Mouse (Mus musculus) CH12.LX (cell line): ENCODE measurements around the gene Sec22a. TPM values are rescaled to one million over a fixed set of nuclear protein-coding genes. Genes with fewer than 3 reads are reported as not detected.
A peak's percentile ranks its signal among the peaks of the same experiment; 100 is the strongest.

Source experiments
- DNase-seq: peaks from one replicate; pipeline ENCODE4 v3.0.0-alpha.2; 2013; ENCODE audit errors: extremely low read depth
- H3K27ac ChIP-seq: 2 replicates; pipeline ENCODE4 v1.5.1; 2012; ENCODE audit warnings: low read depth, mild to moderate bottlenecking, control low read depth, moderate library complexity; ENCODE audit not compliant: insufficient read depth
- H3K27me3 ChIP-seq: replicated peaks from 2 replicates; pipeline ENCODE3; 2012; ENCODE audit warnings: inconsistent platforms
- H3K36me3 ChIP-seq, 2 experiments: replicated peaks in 1 of 2; 2 replicates each; pipeline versions ENCODE3 to v1.6.1; 2012; ENCODE audit warnings: inconsistent platforms in 1 of 2, low read length in 1 of 2, mild to moderate bottlenecking in 1 of 2, mixed read lengths in 1 of 2, moderate library complexity in 1 of 2; ENCODE audit not compliant: control insufficient read depth in 1 of 2, insufficient read depth in 1 of 2
- H3K4me1 ChIP-seq, 2 experiments: 2 replicates each; pipeline ENCODE4 v1.6.1; 2012; ENCODE audit warnings: inconsistent platforms in 1 of 2, moderate library complexity in 1 of 2; ENCODE audit not compliant: insufficient read depth in 2 of 2, control insufficient read depth in 1 of 2
- H3K4me2 ChIP-seq: 2 replicates; pipeline ENCODE4 v1.6.1; 2012; ENCODE audit warnings: low read depth, mild to moderate bottlenecking, control low read depth; ENCODE audit not compliant: poor library complexity, insufficient read depth, severe bottlenecking
- H3K4me3 ChIP-seq, 3 experiments: fragments of 150-350 bp in 1 of 3; sonication (generic) in 1 of 3; replicated peaks in 1 of 3; 2 replicates each; pipeline versions ENCODE3 to v1.5.1; 2011 to 2012; ENCODE audit warnings: low read depth in 2 of 3, low read length in 2 of 3, mild to moderate bottlenecking in 2 of 3, moderate library complexity in 2 of 3, control low read depth in 1 of 3, improper control_type of control experiment in 1 of 3, inconsistent platforms in 1 of 3, mixed read lengths in 1 of 3; ENCODE audit not compliant: poor library complexity in 1 of 3
- H3K79me2 ChIP-seq: replicated peaks from 2 replicates; pipeline ENCODE4 v1.6.1; 2012; ENCODE audit warnings: mild to moderate bottlenecking, moderate library complexity; ENCODE audit not compliant: control insufficient read depth, poor library complexity, insufficient read depth, severe bottlenecking; ENCODE audit errors: extremely low read depth
- H3K9ac ChIP-seq: 2 replicates; pipeline ENCODE4 v1.6.1; 2012; ENCODE audit warnings: low read depth, mild to moderate bottlenecking, control low read depth, moderate library complexity; ENCODE audit not compliant: insufficient read depth
- H3K9me3 ChIP-seq: replicated peaks from 2 replicates; pipeline ENCODE3; 2012; ENCODE audit warnings: low read length, inconsistent platforms, mixed read lengths
- BHLHE40 ChIP-seq: IDR thresholded peaks from 2 replicates; pipeline ENCODE4 v1.6.1; 2011; ENCODE audit warnings: mild to moderate bottlenecking, low read depth, low read length, improper control_type of control experiment
- CHD2 ChIP-seq: IDR thresholded peaks from 2 replicates; pipeline ENCODE4 v1.6.1; 2011; ENCODE audit warnings: low read length, improper control_type of control experiment
- CTCF ChIP-seq, 2 experiments: IDR thresholded peaks in 1 of 2; conservative IDR thresholded peaks in 1 of 2; 2 replicates each; pipeline ENCODE4 v1.5.1; 2011 to 2012; ENCODE audit warnings: low read depth in 2 of 2, low read length in 2 of 2, improper control_type of control experiment in 1 of 2, inconsistent platforms in 1 of 2, mild to moderate bottlenecking in 1 of 2, moderate library complexity in 1 of 2
- E2F4 ChIP-seq: IDR thresholded peaks from 2 replicates; pipeline ENCODE4 v1.6.1; 2011; ENCODE audit warnings: low read depth, low read length, improper control_type of control experiment; ENCODE audit not compliant: insufficient replicate concordance
- ELF1 ChIP-seq: IDR thresholded peaks from 2 replicates; pipeline ENCODE4 v1.6.1; 2014; ENCODE audit warnings: low read depth, mild to moderate bottlenecking, inconsistent platforms, low read length, improper control_type of control experiment
- ETS1 ChIP-seq: conservative IDR thresholded peaks from 2 replicates; pipeline ENCODE4 v1.6.1; 2012; ENCODE audit warnings: low read depth, mild to moderate bottlenecking, inconsistent platforms, low read length, improper control_type of control experiment, moderate library complexity
- GABPA ChIP-seq: IDR thresholded peaks from 2 replicates; pipeline ENCODE4 v1.6.1; 2012; ENCODE audit warnings: low read depth, low read length, improper control_type of control experiment, inconsistent platforms; ENCODE audit not compliant: insufficient replicate concordance
- HCFC1 ChIP-seq: IDR thresholded peaks from 2 replicates; pipeline ENCODE4 v1.6.1; 2012; ENCODE audit warnings: low read depth, mild to moderate bottlenecking, inconsistent platforms, low read length, improper control_type of control experiment
- IRF4 ChIP-seq: IDR thresholded peaks from 2 replicates; pipeline ENCODE4 v1.6.1; 2014; ENCODE audit warnings: low read depth, mild to moderate bottlenecking, inconsistent platforms, low read length, improper control_type of control experiment
- JUN ChIP-seq: IDR thresholded peaks from 2 replicates; pipeline ENCODE4 v1.6.1; 2011; ENCODE audit warnings: low read depth, mild to moderate bottlenecking, low read length, improper control_type of control experiment, moderate library complexity; ENCODE audit not compliant: insufficient read depth
- JUND ChIP-seq: conservative IDR thresholded peaks from 2 replicates; pipeline ENCODE4 v1.6.1; 2011; ENCODE audit warnings: low read depth, low read length, improper control_type of control experiment
- KAT2A ChIP-seq: IDR thresholded peaks from 2 replicates; pipeline ENCODE4 v1.6.1; 2012; ENCODE audit warnings: low read length, improper control_type of control experiment, inconsistent platforms; ENCODE audit not compliant: insufficient replicate concordance
- MAX ChIP-seq: IDR thresholded peaks from 2 replicates; pipeline ENCODE4 v1.6.1; 2011; ENCODE audit warnings: low read length, improper control_type of control experiment
- MAZ ChIP-seq: IDR thresholded peaks from 2 replicates; pipeline ENCODE4 v1.6.1; 2012; ENCODE audit warnings: low read depth, mild to moderate bottlenecking, inconsistent platforms, low read length, improper control_type of control experiment, moderate library complexity
- MEF2A ChIP-seq: IDR thresholded peaks from 2 replicates; pipeline ENCODE4 v1.6.1; 2014; ENCODE audit warnings: low read depth, mild to moderate bottlenecking, inconsistent platforms, low read length, improper control_type of control experiment, borderline replicate concordance
- MXI1 ChIP-seq: IDR thresholded peaks from 2 replicates; pipeline ENCODE4 v1.6.1; 2011; ENCODE audit warnings: mild to moderate bottlenecking, low read depth, low read length, improper control_type of control experiment
- MYC ChIP-seq: IDR thresholded peaks from 2 replicates; pipeline ENCODE4 v1.6.1; 2011; ENCODE audit warnings: low read depth, mild to moderate bottlenecking, improper control_type of control experiment, low read length
- NELFE ChIP-seq: IDR thresholded peaks from 2 replicates; pipeline ENCODE4 v1.6.1; 2011; ENCODE audit warnings: low read depth, low read length, improper control_type of control experiment
- NRF1 ChIP-seq: IDR thresholded peaks from 2 replicates; pipeline ENCODE4 v1.6.1; 2014; ENCODE audit warnings: low read depth, mild to moderate bottlenecking, inconsistent platforms, low read length, improper control_type of control experiment, moderate library complexity
- PAX5 ChIP-seq: IDR thresholded peaks from 2 replicates; pipeline ENCODE4 v1.6.1; 2012; ENCODE audit warnings: low read length, inconsistent platforms, mixed read lengths
- POLR2A ChIP-seq: IDR thresholded peaks from 2 replicates; pipeline ENCODE4 v1.6.1; 2011; ENCODE audit warnings: low read depth, mild to moderate bottlenecking, improper control_type of control experiment, low read length
- POLR2AphosphoS2 ChIP-seq: IDR thresholded peaks from 2 replicates; pipeline ENCODE4 v1.6.1; 2011; ENCODE audit warnings: low read depth, low read length, improper control_type of control experiment
- RAD21 ChIP-seq: IDR thresholded peaks from 2 replicates; pipeline ENCODE4 v1.6.1; 2011; ENCODE audit warnings: low read depth, mild to moderate bottlenecking, low read length, improper control_type of control experiment, moderate library complexity
- RCOR1 ChIP-seq: conservative IDR thresholded peaks from 2 replicates; pipeline ENCODE4 v1.6.1; 2012; ENCODE audit warnings: low read depth, mild to moderate bottlenecking, inconsistent platforms, low read length, improper control_type of control experiment
- SIN3A ChIP-seq: IDR thresholded peaks from 2 replicates; pipeline ENCODE4 v1.6.1; 2012; ENCODE audit warnings: low read length, improper control_type of control experiment, inconsistent platforms
- TBP ChIP-seq: conservative IDR thresholded peaks from 2 replicates; pipeline ENCODE4 v1.6.1; 2011; ENCODE audit warnings: low read depth, low read length, improper control_type of control experiment
- TCF12 ChIP-seq: IDR thresholded peaks from 2 replicates; pipeline ENCODE4 v1.6.1; 2014; ENCODE audit warnings: low read depth, mild to moderate bottlenecking, inconsistent platforms, low read length, improper control_type of control experiment
- UBTF ChIP-seq: IDR thresholded peaks from 2 replicates; pipeline ENCODE4 v1.6.1; 2012; ENCODE audit warnings: low read depth, mild to moderate bottlenecking, inconsistent platforms, low read length, improper control_type of control experiment, moderate library complexity
- USF1 ChIP-seq: IDR thresholded peaks from 2 replicates; pipeline ENCODE4 v1.6.1; 2014; ENCODE audit warnings: low read depth, mild to moderate bottlenecking, inconsistent platforms, low read length, improper control_type of control experiment
- USF2 ChIP-seq: conservative IDR thresholded peaks from 2 replicates; pipeline ENCODE4 v1.6.1; 2011; ENCODE audit warnings: low read depth, low read length, improper control_type of control experiment
- ZC3H11A ChIP-seq: IDR thresholded peaks from 2 replicates; pipeline ENCODE4 v1.6.1; 2012; ENCODE audit warnings: low read depth, mild to moderate bottlenecking, inconsistent platforms, low read length, improper control_type of control experiment
- ZKSCAN1 ChIP-seq: IDR thresholded peaks from 2 replicates; pipeline ENCODE4 v1.6.1; 2012; ENCODE audit warnings: low read depth, inconsistent platforms, low read length, improper control_type of control experiment, borderline replicate concordance
- ZMIZ1 ChIP-seq: IDR thresholded peaks from 2 replicates; pipeline ENCODE4 v1.6.1; 2012; ENCODE audit warnings: low read depth, mild to moderate bottlenecking, inconsistent platforms, low read length, improper control_type of control experiment
- ZNF384 ChIP-seq: IDR thresholded peaks from 2 replicates; pipeline ENCODE4 v1.6.1; 2012; ENCODE audit warnings: low read depth, low read length, improper control_type of control experiment, inconsistent platforms
- dilution Hi-C: fragments of 300-500 bp; cut with MboI; formaldehyde crosslinking; loops from 2 replicates; pipeline ENCODE4 v1.14.3; 2020; ENCODE audit warnings: low sequenced_read_pairs; ENCODE audit not compliant: extremely low pct_unique_long_range_greater_than_20kb, extremely low pct_ligation_motif_present
- in situ Hi-C: fragments of 300-500 bp; cut with MboI; formaldehyde crosslinking; loops from 3 replicates; pipeline ENCODE4 v1.14.3; 2019; ENCODE audit warnings: low sequenced_read_pairs, low pct_ligation_motif_present, low pct_unique_long_range_greater_than_20kb, mixed read lengths
- polyA plus RNA-seq: library from polyadenylated mRNA; unstranded; fragments of >175 nt; gene quantifications from 2 replicates; pipeline ENCODE4 v1.2.1, GENCODE M21; 2012; ENCODE audit warnings: low read depth; ENCODE audit not compliant: insufficient read length
- total RNA-seq, 2 experiments: library from RNA; depleted of rRNA; stranded (reverse); fragments of 300-350 nt in 1 of 2; fragments of >200 nt in 1 of 2; gene quantifications; 2 replicates each; pipeline ENCODE4 v1.2.3; 2012 to 2014

Sec22a gene
- total RNA-seq (2012; rRNA removed), result 9.8 and 10.8 TPM in 2 replicates
- total RNA-seq (2014; rRNA removed), result 14.1 and 17.8 TPM in 2 replicates
- 8.6 and 9.7 TPM in 2 replicates for polyA plus RNA-seq

DNA sequence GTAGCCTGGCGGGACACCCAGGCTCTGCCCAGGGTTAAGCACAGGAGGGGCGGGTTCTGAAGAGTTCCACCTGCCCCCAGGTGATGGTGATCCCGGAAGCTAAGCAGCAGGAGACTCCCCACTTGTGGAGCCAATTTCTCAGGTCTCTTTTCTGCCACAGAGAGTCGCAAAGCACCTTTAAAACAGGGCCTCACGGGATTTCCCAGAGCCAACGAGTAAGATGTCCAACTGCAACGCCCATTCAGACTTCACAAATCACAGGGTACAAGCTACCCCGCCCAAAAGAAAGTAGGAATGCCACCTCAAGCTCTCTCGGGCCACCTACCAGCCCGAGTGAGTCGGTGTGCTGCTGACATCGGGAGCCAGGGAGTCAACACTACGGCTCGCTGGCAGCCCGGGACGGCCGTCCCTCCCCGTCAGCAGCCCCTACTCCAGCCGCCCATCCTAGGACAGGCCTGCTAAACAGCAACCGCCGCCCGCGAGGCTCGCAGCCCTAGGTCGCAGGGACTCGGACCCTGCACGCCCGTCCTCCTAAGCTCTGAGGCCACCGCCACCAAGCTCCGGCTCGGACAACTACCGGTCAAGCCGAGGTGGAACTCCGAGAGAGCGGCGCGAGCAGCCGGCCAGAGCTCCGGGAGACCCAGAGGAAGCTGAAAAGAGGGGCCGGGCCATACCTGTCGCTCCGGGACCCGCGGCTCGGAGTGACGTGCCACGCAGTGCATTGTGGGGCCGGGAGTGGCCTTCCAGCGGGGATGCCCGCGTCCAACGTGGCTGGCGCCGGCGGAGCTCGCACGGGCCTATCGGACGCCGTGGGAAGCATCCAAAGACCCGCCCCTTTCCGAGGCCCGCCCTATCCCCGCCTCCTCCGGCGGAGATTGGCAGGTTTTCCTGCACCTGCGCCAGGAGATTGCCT is at the start of gene Sec22a:
TSS of gene Sec22a (minus strand) at position 769 of the 913 bp plus-strand sequence.
- H3K9ac ChIP-seq, result peak within 1 kb of the TSS; percentile 75
- peak; percentile 95 for DNase-seq
- H3K27ac ChIP-seq, result no peak within 1 kb of the TSS
- H3K4me2 ChIP-seq, result peak within 1 kb of the TSS; percentile 95
- H3K4me1 ChIP-seq, result peaks cover 0 to 15% of the 10 kb centered on the region in 2 experiments; a peak in 3 of 4 replicates
- H3K36me3 ChIP-seq, result peaks cover 0 to 16% of the 10 kb centered on the region in 2 experiments
- H3K9me3 ChIP-seq, result peaks cover 4% of the 10 kb centered on the region
- H3K79me2 ChIP-seq, result no peaks in the 10 kb centered on the region
- dilution Hi-C loops, result no loop called here
- peaks cover 39% of the 10 kb centered on the region for H3K27me3 ChIP-seq
- in situ Hi-C loops, result no loop called here
- TF ChIP-seq PAX5 (no peak), SIN3A (peak; percentile 85), TCF12 (peak; percentile 85), CHD2 (peak; percentile 72), POLR2A (peak; percentile 95), MEF2A (peak; percentile 81), KAT2A (peak; percentile 71; the same call in 1 of the 2 replicates), TBP (no peak; the same call in 1 of the 2 replicates), JUN (no peak), NRF1 (peak; percentile 83), MAX (peak; percentile 71), ZC3H11A (no peak), HCFC1 (peak; percentile 80), MAZ (0 out of 2 replicates have a peak, but pooled peaks have one; percentile 49), USF2 (no peak), BHLHE40 (peak; percentile 55), RAD21 (no peak; the same call in 1 of the 2 replicates), RCOR1 (peak; percentile 69; the same call in 1 of the 2 replicates), MXI1 (peak; percentile 76; the same call in 1 of the 2 replicates), UBTF (peak; percentile 85; the same call in 1 of the 2 replicates), GABPA (no peak), ZMIZ1 (peak; percentile 95), ZNF384 (no peak), JUND (no peak), CTCF (conservative IDR thresholded peaks at IDR 0.05 in 1 of 2, IDR thresholded peaks at IDR 0.05 in 1 of 2; ENCODE audit: low read depth in 2 of 2, low read length in 2 of 2) (0 out of 4 replicates have a peak, but pooled peaks of 1 of the 2 experiments have one; percentile 13), ELF1 (peak; percentile 73), NELFE (peak; percentile 90), E2F4 (peak; percentile 28; the same call in 1 of the 2 replicates), IRF4 (peak; percentile 72; the same call in 1 of the 2 replicates), MYC (peak; percentile 52; the same call in 1 of the 2 replicates), USF1 (no peak), ZKSCAN1 (no peak), POLR2AphosphoS2 (peak; percentile 68; the same call in 1 of the 2 replicates), ETS1 (peak; percentile 41; the same call in 1 of the 2 replicates)
- peak within 1 kb of the TSS; percentile 71 to 81 (median 75) for H3K4me3 ChIP-seq
